Mouse (Mus musculus) thymus, adult 2 months (tissue): ENCODE measurements around the gene C4bp. TPM values are rescaled to one million over a fixed set of nuclear protein-coding genes. Genes with fewer than 3 reads are reported as not detected.

Experiments used
- DNase-seq: peaks from one replicate; pipeline ENCODE4 v3.0.0; 2021
- H3K27ac ChIP-seq: fragments of 200-500 bp; 2 replicates; pipeline ENCODE4 v1.5.1; 2012; ENCODE audit warnings: low read length, control low read depth; ENCODE audit not compliant: control insufficient read depth, insufficient read depth
- H3K27me3 ChIP-seq: fragments of 200-500 bp; 2 replicates; pipeline ENCODE4 v1.6.1; 2012; ENCODE audit warnings: mild to moderate bottlenecking, low read length, moderate library complexity, mixed read lengths; ENCODE audit not compliant: control insufficient read depth, insufficient read depth
- H3K36me3 ChIP-seq: fragments of 200-500 bp; 2 replicates; pipeline ENCODE4 v1.6.1; 2012; ENCODE audit warnings: mild to moderate bottlenecking, low read length, moderate library complexity; ENCODE audit not compliant: control insufficient read depth, insufficient read depth
- H3K4me1 ChIP-seq: fragments of 200-500 bp; replicated peaks from 2 replicates; pipeline ENCODE4 v1.6.1; 2012; ENCODE audit warnings: low read length; ENCODE audit not compliant: control insufficient read depth, insufficient read depth
- H3K4me3 ChIP-seq: fragments of 200-500 bp; 2 replicates; pipeline ENCODE4 v1.5.1; 2012; ENCODE audit warnings: mild to moderate bottlenecking, low read length, control low read depth, moderate library complexity; ENCODE audit not compliant: control insufficient read depth, insufficient read depth
- CTCF ChIP-seq: fragments of 200-500 bp; IDR thresholded peaks from 2 replicates; pipeline ENCODE4 v1.5.1; 2012; ENCODE audit warnings: mild to moderate bottlenecking, control low read depth, low read length, moderate library complexity, borderline replicate concordance; ENCODE audit not compliant: control insufficient read depth, poor library complexity, insufficient read depth; ENCODE audit errors: extremely low read depth
- POLR2A ChIP-seq: fragments of 200-500 bp; IDR thresholded peaks from 2 replicates; pipeline ENCODE4 v1.6.1; 2012; ENCODE audit warnings: mild to moderate bottlenecking, low read length, control low read depth, moderate library complexity; ENCODE audit not compliant: control insufficient read depth, poor library complexity, insufficient read depth; ENCODE audit errors: extremely low read depth
- WGBS: fragments of 180-500 bp; shearing (Covaris S2); methylation state at CpG from one replicate; pipeline ENCODE4 v1.1.7; 2018; 5-methylcytosine and 5-hydroxymethylcytosine counted together
- polyA plus RNA-seq: library from polyadenylated mRNA; depleted of rRNA; stranded (reverse); fragments of >200 nt; gene quantifications from 2 replicates; pipeline ENCODE4 v1.2.3, GENCODE M21; 2012; rRNA removed

The C4bp gene
- 0.19 and 0.77 TPM in 2 replicates for polyA plus RNA-seq

GRCm38 (mm10) chr1:130661454-130661853 lies at the start of gene C4bp:
C4bp (minus strand) TSS chr1:130661632.
- no peaks in the 10 kb centered on the region for H3K36me3 ChIP-seq
- TF ChIP-seq CTCF = no peak
- TF ChIP-seq POLR2A = no peak
- no peaks in the 10 kb centered on the region for H3K4me1 ChIP-seq
- no peak for DNase-seq
- H3K4me3 ChIP-seq = no peak within 1 kb of the TSS
- no peak within 1 kb of the TSS for H3K27ac ChIP-seq
- WGBS = 95% methylated on average over 3 of the region's 3 CpGs
- H3K27me3 ChIP-seq = no peaks in the 10 kb centered on the region

GRCm38 (mm10) chr1:130710283-130711080 lies 49.0 kb upstream of the C4bp start:
- no peak for DNase-seq
- no peaks in the 10 kb centered on the region for H3K27me3 ChIP-seq
- no peak overlapping the region for H3K27ac ChIP-seq
- no peak overlapping the region for H3K4me3 ChIP-seq
- H3K36me3 ChIP-seq = no peaks in the 10 kb centered on the region
- TF ChIP-seq POLR2A (no peak), CTCF (no peak)
- 0 out of 2 replicates have a peak, but pooled peaks cover 3% of the 10 kb centered on the region for H3K4me1 ChIP-seq
- 97% methylated on average over 22 of the region's 22 CpGs for WGBS

GRCm38 (mm10) chr1:130703613-130704012 lies 42.2 kb upstream of the C4bp start:
- 96% methylated on average over 2 of the region's 2 CpGs for WGBS
- no peak for DNase-seq
- no peak for TF ChIP-seq POLR2A
- no peak for TF ChIP-seq CTCF
- no peaks in the 10 kb centered on the region; the same call in 1 of the 2 replicates for H3K36me3 ChIP-seq
- H3K27me3 ChIP-seq = no peaks in the 10 kb centered on the region
- H3K27ac ChIP-seq = no peak overlapping the region
- H3K4me1 ChIP-seq = peaks cover 13% of the 10 kb centered on the region
- no peak overlapping the region for H3K4me3 ChIP-seq

DNA sequence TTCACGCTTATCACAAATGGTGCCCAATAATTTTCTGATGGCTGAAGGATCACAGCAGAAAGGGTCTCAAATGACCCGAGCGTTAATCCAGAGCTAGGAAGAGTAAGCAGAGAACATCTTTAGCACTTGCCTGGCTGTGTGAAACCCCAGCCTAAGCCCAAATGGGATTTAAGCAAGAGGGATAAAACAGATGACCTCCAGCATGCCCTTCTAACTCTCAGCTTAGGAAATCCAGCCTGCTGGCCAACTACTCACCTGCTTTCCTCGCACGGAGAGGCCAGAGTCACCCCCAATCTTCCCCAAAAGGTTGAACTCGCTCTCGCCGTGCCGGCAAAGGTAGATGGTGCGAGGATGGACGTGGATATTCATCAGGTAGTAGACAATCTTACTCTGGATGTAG lies 40.5 kb upstream of the C4bp start:
- H3K36me3 ChIP-seq = peaks cover 8% of the 10 kb centered on the region; the same call in 1 of the 2 replicates
- DNase-seq = no peak
- TF ChIP-seq CTCF (no peak), POLR2A (no peak)
- 99% methylated on average over 11 of the region's 11 CpGs for WGBS
- no peak overlapping the region for H3K4me3 ChIP-seq
- no peak overlapping the region for H3K27ac ChIP-seq
- no peaks in the 10 kb centered on the region for H3K27me3 ChIP-seq
- H3K4me1 ChIP-seq = peaks cover 14% of the 10 kb centered on the region

DNA sequence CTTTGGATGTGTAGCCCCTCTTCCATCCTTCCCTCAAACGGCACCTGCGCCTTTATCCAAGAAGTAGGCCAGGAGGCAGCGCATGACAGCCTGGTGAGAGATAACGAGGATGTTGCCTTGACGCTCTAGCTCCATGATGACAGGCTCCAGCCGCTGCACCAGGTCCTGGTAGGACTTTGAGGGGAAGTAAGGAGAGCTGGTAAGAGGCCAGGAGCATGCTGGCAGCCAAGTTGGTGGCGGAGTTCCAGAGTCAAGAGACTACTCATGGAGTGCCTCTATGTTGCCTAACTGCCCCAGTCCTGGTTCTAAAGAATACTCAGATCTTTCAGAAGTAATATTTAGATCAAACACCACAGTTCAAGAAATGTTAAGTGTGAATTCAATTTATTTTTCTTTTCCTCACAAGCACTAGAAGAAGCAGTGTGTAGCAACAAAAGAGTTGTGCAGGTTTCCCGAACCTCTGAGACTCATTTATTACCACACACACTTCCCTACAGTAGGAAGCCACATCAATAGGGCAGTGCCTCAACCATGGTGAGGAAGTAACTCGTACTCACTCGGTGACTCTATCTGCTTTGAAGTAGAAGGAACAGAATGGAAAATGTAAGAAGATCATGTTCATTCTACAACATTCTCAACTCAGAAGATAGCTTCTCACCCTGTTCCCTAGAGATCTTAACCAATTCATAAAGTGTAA lies 38.7 kb upstream of the C4bp start:
- peaks cover 8% of the 10 kb centered on the region; the same call in 1 of the 2 replicates for H3K36me3 ChIP-seq
- DNase-seq = peak; percentile 17
- 67% methylated on average over 10 of the region's 10 CpGs for WGBS
- no peak overlapping the region for H3K4me3 ChIP-seq
- H3K4me1 ChIP-seq = peaks cover 14% of the 10 kb centered on the region
- H3K27ac ChIP-seq = no peak overlapping the region
- TF ChIP-seq CTCF (no peak), POLR2A (no peak)
- H3K27me3 ChIP-seq = no peaks in the 10 kb centered on the region

GRCm38 (mm10) chr1:130698601-130699000 lies 37.2 kb upstream of the C4bp start:
- Histone ChIP-seq H3K4me1 (peaks cover 14% of the 10 kb centered on the region), H3K4me3 (no peak overlapping the region), H3K36me3 (peaks cover 8% of the 10 kb centered on the region; the same call in 1 of the 2 replicates), H3K27me3 (no peaks in the 10 kb centered on the region), H3K27ac (no peak overlapping the region)
- TF ChIP-seq CTCF = no peak
- TF ChIP-seq POLR2A = no peak
- 94% methylated on average over 5 of the region's 5 CpGs for WGBS
- DNase-seq = no peak
